Mouse (Mus musculus) gastrocnemius, postnatal 25 days (tissue): ENCODE results near the gene Gm10577. TPM values are rescaled to one million over a fixed set of nuclear protein-coding genes. Genes with fewer than 3 reads are reported as not detected.

Experiments used
- DNase-seq: peaks from one replicate; pipeline ENCODE4 v3.0.0; 2022
- long read RNA-seq, 2 experiments: library from polyadenylated mRNA; stranded (forward); transcript quantifications; one replicate each; pipeline ENCODE4 v2.0.0; 2021
- total RNA-seq, 2 experiments: library from RNA; stranded (reverse); gene quantifications; 1 replicate in 1 of 2; 2 replicates in 1 of 2; pipeline ENCODE4 v1.2.3; 2021

Gm10577 gene
- not detected for total RNA-seq
- long read RNA-seq, experiment 1 = 0 reads
- long read RNA-seq, experiment 2 = 0 reads

DNA sequence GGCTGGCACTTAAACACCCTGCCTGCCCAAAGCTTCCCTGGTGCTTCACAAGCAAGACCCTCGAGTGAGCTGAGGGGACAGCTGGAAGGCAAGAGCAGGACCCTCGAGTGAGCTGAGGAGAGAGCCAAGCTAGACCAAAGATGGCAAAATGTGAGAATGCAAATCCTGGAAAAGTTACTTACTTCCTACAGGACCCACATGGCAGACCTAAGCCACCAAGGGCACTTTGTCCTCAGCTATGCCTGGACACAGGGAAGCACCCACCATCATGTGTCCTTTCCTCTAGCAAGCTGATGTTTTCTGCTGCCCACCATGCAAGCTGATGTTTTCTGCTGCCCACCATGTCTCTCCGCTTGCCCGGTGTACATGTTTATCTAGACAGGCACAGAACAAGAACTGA is at the start of gene Gm10577:
Gene Gm10577, minus strand, starts transcription at position 101 of the 400 bp plus-strand sequence.
- DNase-seq = no peak

DNA sequence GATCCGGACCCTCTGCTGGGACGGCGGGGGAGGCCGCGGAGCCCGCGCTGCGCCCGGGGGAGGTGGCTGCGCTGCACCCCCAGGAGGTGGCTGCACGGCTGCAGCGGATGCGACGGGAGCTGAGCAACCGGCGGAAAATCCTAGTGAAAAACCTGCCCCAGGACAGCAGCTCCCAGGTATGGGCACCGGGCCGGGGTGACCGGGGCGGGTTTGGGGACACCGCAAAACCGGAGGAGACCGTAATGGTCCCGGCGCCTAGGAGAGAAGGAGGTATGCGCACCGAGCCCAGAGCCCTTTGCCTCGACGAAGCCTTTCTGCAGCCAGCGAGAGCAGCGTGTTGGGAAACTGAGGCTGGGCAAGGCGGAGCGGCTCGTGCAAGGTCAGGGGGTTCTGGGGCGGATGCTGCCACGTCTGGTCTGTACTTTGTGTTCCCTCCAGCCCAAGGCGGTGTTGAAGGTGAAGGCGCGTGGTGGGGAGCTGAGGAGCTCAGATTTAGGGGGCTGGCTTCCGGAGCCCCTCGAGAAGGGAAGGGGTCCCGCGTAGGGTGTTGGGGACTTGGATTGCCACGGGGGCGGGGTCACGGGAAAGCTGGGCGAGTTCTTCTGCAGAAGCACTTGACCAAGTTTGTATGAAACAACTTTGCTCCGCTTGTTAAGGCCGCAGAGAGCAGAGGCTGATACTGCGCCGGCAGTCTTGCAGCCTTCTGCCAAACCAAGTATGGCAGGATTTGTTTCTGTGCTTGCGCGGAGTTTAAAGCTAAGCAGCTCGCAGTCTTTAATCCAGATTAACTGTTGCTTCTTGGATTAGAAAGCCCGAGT is 48.9 kb upstream of the Gm10577 start:
- no peak for DNase-seq

GRCm38 (mm10) chr4:101068786-101069153 is 48.3 kb upstream of the Gm10577 start, which contains the start of gene Raver2:
Gene Raver2 (plus strand): TSS chr4:101068983.
- DNase-seq = peak; percentile 32

GRCm38 (mm10) chr4:101066401-101066800 is 45.9 kb upstream of the Gm10577 start:
- no peak for DNase-seq

DNA sequence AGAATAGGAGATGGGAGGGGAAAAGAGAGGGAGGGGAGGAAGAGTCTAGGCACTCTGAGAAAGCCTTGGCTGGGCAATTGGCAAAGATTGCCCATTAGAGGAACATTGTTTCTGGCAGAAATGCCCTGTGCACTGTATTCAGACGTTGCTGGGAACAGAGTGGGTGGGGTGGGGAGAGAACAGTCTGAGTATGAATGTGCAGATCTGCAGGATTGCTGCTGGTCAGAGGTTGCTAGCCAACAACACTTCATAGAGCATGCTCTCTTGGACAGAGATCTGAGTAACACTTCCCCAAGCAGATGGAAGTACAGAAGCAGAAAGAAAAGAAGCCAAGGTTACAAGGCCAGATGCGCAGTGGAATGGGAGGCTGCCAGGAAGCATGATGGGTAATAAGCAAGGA is 41.6 kb upstream of the Gm10577 start:
- DNase-seq = peak; percentile 11

- DNase-seq = no peak
These were observed 26.1 kb upstream of the Gm10577 start for GRCm38 (mm10) chr4:101046576-101046975.

DNA sequence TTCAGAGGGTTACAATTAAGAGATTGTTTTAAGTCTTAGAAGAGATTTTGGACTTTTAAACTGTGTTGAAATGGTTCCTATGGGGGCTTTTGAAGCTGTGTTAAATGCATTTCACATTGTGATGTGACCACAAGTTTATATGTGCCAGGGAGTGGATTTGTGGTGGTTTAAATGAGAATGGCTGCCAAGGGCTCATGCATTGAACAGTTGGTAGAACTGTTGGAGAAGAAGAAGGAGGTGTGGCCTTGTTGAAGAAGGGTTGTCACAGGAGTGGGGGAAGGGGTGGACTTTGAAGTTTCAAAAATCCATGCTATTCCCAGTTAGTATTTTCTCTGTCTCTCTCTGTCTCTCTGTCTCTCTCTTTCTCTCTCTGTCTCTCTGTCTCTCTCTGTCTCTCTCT is 23.7 kb upstream of the Gm10577 start:
- DNase-seq = no peak

DNA sequence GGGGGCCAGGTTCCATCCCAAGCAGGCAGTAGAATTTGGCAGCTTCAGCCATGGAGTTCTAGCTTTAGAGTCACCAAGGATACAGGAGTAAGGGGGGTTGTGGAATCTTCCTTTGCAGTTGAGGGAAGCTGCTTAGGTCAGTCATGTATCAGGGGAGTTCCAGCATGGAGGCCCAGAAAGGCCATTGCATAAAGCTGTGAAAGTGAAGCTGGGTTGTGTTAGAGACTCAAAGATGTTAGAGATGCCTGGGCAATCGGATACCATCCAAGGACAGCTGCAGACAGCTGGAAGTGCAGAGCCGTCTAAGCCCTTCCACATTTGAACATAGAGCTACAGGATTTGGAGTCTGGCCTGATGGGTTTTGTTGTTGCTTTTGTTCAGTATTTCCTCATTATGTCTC is 23.2 kb upstream of the Gm10577 start:
- no peak for DNase-seq

DNA sequence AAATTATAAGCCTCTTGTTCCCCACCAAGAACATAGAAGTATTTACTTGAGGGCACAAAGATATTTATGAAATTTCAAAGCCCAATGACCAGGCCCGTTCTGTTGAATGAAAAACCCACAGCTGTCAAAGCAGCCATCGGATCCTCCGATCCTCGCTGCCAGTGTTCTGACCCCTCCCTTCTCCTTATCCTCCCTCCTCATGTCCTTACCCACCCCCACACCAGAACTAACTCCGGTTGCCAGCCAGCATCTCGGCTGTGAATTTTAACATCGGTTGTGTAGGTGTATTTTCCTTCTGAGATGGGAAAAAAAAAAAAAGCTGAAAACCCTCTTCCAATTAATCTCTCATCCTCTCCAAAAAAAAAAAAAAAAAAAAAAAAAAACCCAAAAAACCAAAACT is 16.7 kb upstream of the Gm10577 start:
- DNase-seq = no peak

- no peak for DNase-seq
These were observed 14.6 kb upstream of the Gm10577 start for GRCm38 (mm10) chr4:101035131-101035530.

- DNase-seq = no peak
These were observed 12.6 kb upstream of the Gm10577 start for GRCm38 (mm10) chr4:101033047-101033446.

- no peak for DNase-seq
These were observed 7.4 kb upstream of the Gm10577 start for GRCm38 (mm10) chr4:101027852-101028411.

- DNase-seq = no peak
These were observed 6.5 kb upstream of the Gm10577 start for GRCm38 (mm10) chr4:101026995-101027394.

- no peak for DNase-seq
These were observed 6.1 kb upstream of the Gm10577 start for GRCm38 (mm10) chr4:101026566-101026965.

GRCm38 (mm10) chr4:101017806-101018205 is 2.7 kb downstream of the Gm10577 start:
- DNase-seq = no peak

- no peak for DNase-seq
These were observed 11.4 kb downstream of the Gm10577 start for GRCm38 (mm10) chr4:101009092-101009491.

GRCm38 (mm10) chr4:101008362-101008769 is 12.1 kb downstream of the Gm10577 start:
- no peak for DNase-seq

DNA sequence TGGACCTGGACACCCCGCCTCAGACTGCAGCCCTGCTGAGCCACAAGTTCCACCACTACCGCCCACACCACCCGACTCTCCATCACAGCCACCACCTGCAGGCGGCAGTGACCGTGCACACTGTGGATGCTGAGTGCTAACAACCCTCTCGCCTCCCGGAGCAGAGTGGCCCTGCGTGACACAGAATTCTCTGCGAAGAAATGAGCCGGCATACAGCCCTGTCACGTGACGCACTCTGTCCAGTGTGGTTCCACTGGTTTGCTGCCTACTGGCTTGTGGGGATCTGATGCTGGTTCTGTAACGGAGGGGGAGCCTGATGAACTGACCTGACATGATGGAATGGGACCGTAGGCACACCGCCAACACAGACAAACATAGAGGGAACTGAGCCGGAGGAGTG is 17.5 kb downstream of the Gm10577 start:
- no peak for DNase-seq

DNA sequence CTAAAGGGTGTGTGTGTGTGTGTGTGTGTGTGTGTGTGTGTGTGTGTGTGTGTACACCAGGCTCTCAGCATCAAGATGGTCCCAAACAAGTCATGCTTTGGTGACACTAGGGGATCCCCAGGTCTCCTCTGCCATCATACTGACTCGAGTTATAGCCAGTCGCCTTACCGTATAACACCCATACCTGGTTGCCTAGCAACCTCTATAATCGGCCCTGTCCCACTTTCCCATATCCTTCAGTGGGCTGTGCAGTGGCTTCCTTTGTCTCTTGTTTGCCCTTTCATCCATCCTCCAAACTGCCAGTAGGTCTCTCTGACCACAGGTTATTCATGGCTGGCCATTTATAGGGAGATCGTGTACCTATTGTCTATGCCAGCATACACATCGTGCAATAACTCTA is 19.4 kb downstream of the Gm10577 start:
- DNase-seq = no peak

- no peak for DNase-seq
These were observed 19.9 kb downstream of the Gm10577 start for GRCm38 (mm10) chr4:101000622-101001021.

DNA sequence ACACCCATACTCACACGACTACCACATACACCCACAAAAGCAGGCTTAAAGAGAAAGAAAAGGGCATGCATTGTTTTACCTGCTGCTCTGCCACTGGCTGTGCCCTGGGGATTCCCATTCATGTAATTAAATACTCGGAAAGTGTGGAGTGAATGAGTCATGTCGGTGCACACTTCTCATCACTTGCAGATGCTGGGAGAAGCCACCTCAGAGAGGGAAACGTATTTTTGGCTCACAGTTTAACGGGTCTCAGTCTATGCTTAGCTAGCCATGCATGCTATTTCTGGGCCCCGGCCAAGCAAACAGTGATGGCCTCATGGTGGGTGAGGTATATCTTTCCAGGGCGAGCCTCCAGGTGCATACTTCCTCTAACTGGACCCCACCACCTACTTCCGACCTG is 21.6 kb downstream of the Gm10577 start:
- no peak for DNase-seq

- DNase-seq = no peak
These were observed 22.4 kb downstream of the Gm10577 start for GRCm38 (mm10) chr4:100998145-100998544.

DNA sequence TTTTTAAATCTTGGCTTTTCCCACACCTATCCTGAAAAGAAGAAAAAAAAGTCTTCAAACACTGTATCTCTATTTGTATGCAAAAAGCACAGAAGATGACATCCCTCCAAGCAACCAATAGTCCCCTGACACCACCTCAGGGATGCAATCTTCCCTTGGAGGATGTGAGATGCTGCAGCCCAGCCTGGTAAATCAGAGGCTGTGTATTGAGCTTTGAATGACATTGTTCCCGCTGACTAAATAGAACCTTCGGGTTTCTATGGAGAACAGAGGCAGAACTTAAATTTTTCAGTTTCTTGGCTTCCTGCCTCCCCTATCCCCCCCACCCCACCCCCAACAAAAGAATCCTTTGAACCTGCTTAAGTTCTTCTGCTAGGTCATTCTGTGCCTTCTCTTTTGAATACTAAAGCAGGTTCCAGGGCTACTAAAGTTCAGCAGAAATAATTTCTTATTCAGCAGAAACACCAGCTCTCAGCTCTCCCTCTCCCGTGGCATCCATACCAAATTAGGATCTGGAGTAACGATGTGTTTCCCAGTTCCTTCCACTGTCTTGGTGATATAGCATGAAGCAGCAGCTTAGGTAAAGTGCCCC is 24.3 kb downstream of the Gm10577 start:
- no peak for DNase-seq
